8 mouse cellular contexts compared by ENCODE assay signal in the genomic region with DNA sequence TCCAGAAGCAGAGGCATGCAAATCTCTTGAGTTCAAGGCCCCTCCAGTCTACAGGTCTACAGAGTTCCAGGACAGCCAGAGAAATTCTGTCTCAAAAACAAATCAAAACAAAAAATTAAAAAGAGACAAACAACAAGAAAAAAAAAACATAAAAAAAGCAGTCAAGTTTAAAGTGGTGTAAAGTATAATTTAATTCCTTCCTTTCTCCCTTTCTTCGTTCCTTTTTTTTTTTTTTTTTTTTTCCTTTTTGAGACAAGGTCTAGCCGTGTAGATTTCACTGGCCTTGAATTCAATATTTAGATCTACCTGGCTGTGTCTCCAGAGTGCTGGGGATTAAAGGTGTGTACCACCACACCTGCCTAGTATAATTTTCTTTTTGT. TPM values are rescaled to one million over a fixed set of nuclear protein-coding genes. Genes with fewer than 3 reads are reported as not detected.
DNase-seq lines count a peak whose midpoint lies in the region; ATAC-seq and TF ChIP-seq lines count a peak whose summit lies in the region.

No protein-coding gene starts in this region.

- H3K4me1 ChIP-seq in megakaryocyte, embryonic 14.5 days, result peaks cover 32% of the 10 kb centered on the region
- peaks cover 19% of the 10 kb centered on the region for H3K4me1 ChIP-seq in limb, embryonic 10.5 days
- H3K4me1 ChIP-seq in small intestine, adult 2 months (ENCODE audit: control insufficient read depth, insufficient read depth, insufficient read length, low read length), result peaks cover 6% of the 10 kb centered on the region; the same call in 1 of the 2 replicates

- H3K27me3 ChIP-seq in megakaryocyte, embryonic 14.5 days (replicated peaks), result no peaks in the 10 kb centered on the region
- no peaks in the 10 kb centered on the region for H3K27me3 ChIP-seq in limb, embryonic 10.5 days (ENCODE audit: low read depth, poor library complexity, severe bottlenecking)
- H3K27me3 ChIP-seq in small intestine, adult 2 months (ENCODE audit: control insufficient read depth, insufficient read depth, low read length), result no peaks in the 10 kb centered on the region

- H3K4me3 ChIP-seq in gastrocnemius, adult 2 months, result peak overlapping the region; percentile 86
- H3K4me3 ChIP-seq in megakaryocyte, embryonic 14.5 days (replicated peaks), result peak overlapping the region; percentile 93
- H3K4me3 ChIP-seq in limb, embryonic 10.5 days, result peak overlapping the region; percentile 98
- peak overlapping the region; percentile 27 for H3K4me3 ChIP-seq in small intestine, adult 2 months (ENCODE audit: low read depth, low read length)

- DNase-seq in gastrocnemius, adult 2 months, result no peak
- DNase-seq in gastrocnemius, adult 18-20 months (ENCODE audit: low spot score), result no peak
- no peak for DNase-seq in limb, embryonic 10.5 days (ENCODE audit: low spot score)
- no peak for DNase-seq in thymus, adult 18-20 months

- TF ChIP-seq CTCF in gastrocnemius, adult 2 months (IDR thresholded peaks at IDR 0.05), result no peak
- TF ChIP-seq CTCF in small intestine, adult 2 months (IDR thresholded peaks at IDR 0.05; ENCODE audit: extremely low read depth, insufficient read length, insufficient replicate concordance, low read depth, low read length), result no peak

- peak overlapping the region; percentile 92 for H3K27ac ChIP-seq in gastrocnemius, adult 2 months
- no peak overlapping the region for H3K27ac ChIP-seq in limb, embryonic 10.5 days
- H3K27ac ChIP-seq in small intestine, adult 2 months (ENCODE audit: insufficient read depth, low read depth, low read length), result no peak overlapping the region

- H3K36me3 ChIP-seq in megakaryocyte, embryonic 14.5 days (replicated peaks; ENCODE audit: low read length), result peaks cover 9% of the 10 kb centered on the region
- peaks cover 6% of the 10 kb centered on the region; the same call in 1 of the 2 replicates for H3K36me3 ChIP-seq in limb, embryonic 10.5 days
- H3K36me3 ChIP-seq in small intestine, adult 2 months (ENCODE audit: control insufficient read depth, insufficient read depth, low read length), result no peaks in the 10 kb centered on the region

- no peaks in the 10 kb centered on the region for H3K9me3 ChIP-seq in megakaryocyte, embryonic 14.5 days
- no peaks in the 10 kb centered on the region for H3K9me3 ChIP-seq in limb, embryonic 10.5 days (replicated peaks)

- no peak for TF ChIP-seq POLR2A in small intestine, adult 2 months (IDR thresholded peaks at IDR 0.05; ENCODE audit: low read depth, low read length)

- intact Hi-C loops in gastrocnemius, adult 2 months (cut with DNase I), result loop anchor here (10.0 kb wide), 1 partner anchor 141 kb away; the partner anchor contains the start of gene Rab28

- no peak for ATAC-seq in megakaryocyte, adult 5-6 weeks (ENCODE audit: poor library complexity, severe bottlenecking)
- ATAC-seq in activated CD4-positive, CD25-positive, alpha-beta regulatory T cell, adult 4 months, result no peak

- WGBS in limb, embryonic 10.5 days, result 68% methylated on average over 2 of the region's 2 CpGs
- WGBS in small intestine, adult 2 months, result 30% methylated on average over 2 of the region's 2 CpGs

RNA-seq across cellular contexts. Expression of gene Bod1l, which starts 1.4 kb away (rescaled TPM):
- 10 to 100 TPM; 16.7 to 17.0 TPM for total RNA-seq in gastrocnemius, adult 2 months (2021)
- 10 to 100 TPM; 14.5 to 15.3 TPM for total RNA-seq in gastrocnemius, adult 18-20 months (2021)
- 9.8 and 18.4 TPM in 2 replicates for polyA plus RNA-seq in megakaryocyte, embryonic 14.5 days (2012; ENCODE audit: insufficient read depth, low replicate concordance)
- total RNA-seq in megakaryocyte, adult 5-6 weeks (2015), result 27.1 and 38.1 TPM in 2 replicates
- 35.8 and 39.1 TPM in 2 replicates for total RNA-seq in megakaryocyte, adult 5-6 weeks (2017)
- polyA plus RNA-seq in limb, embryonic 10.5 days (2016; fragmentation: Nextera tagmentation; extraction: Ambion mirVana), result 15.7 and 18.5 TPM in 2 replicates
- 1.6 and 4.3 TPM in 2 replicates for polyA plus RNA-seq in small intestine, adult 2 months (2012; rRNA removed)
- 10 to 100 TPM; 22.8 to 36.8 TPM for polyA plus RNA-seq in activated CD4-positive, CD25-positive, alpha-beta regulatory T cell, adult 4 months (2017; shearing (Covaris generic))

Comparison
In these comparisons a context has a peak if more than half of its experiments do, and no peak if none do; other contexts are left out.
1. H3K4me3 ChIP-seq: peak in every context shown above with its lines; median percentile 98 in limb, embryonic 10.5 days; 93 in megakaryocyte, embryonic 14.5 days; 86 in gastrocnemius, adult 2 months; 27 in small intestine, adult 2 months.